Mouse (Mus musculus) layer of hippocampus, postnatal 14 days (tissue): ENCODE results near the gene Dab2ip. TPM values are rescaled to one million over a fixed set of nuclear protein-coding genes. Genes with fewer than 3 reads are reported as not detected.
A peak's percentile ranks its signal among the peaks of the same experiment; 100 is the strongest.

Experiments
- DNase-seq, 2 experiments: peaks; one replicate each; pipeline ENCODE4 v3.0.0; 2021 to 2022; ENCODE audit warnings: low spot score in 2 of 2, mixed read lengths in 1 of 2
- long read RNA-seq, 2 experiments: library from polyadenylated mRNA; stranded (forward); transcript quantifications; one replicate each; pipeline ENCODE4 v2.0.0; 2021
- total RNA-seq, 2 experiments: library from RNA; stranded (reverse); gene quantifications; 2 replicates each; pipeline ENCODE4 v1.2.3; 2021

The Dab2ip gene
- 100 to 1,000 TPM; 113 to 114 TPM for total RNA-seq
- long read RNA-seq, experiment 1, full-length matches to known transcripts, result 1 of 51 reads
- long read RNA-seq, experiment 1, partial matches to known transcripts, result 23 of 51 reads
- long read RNA-seq, experiment 1, other reads (novel, unspliced or antisense), result 27 of 51 reads
- long read RNA-seq, experiment 2, full-length matches to known transcripts, result 2 of 46 reads
- long read RNA-seq, experiment 2, partial matches to known transcripts, result 23 of 46 reads
- long read RNA-seq, experiment 2, other reads (novel, unspliced or antisense), result 21 of 46 reads

DNA sequence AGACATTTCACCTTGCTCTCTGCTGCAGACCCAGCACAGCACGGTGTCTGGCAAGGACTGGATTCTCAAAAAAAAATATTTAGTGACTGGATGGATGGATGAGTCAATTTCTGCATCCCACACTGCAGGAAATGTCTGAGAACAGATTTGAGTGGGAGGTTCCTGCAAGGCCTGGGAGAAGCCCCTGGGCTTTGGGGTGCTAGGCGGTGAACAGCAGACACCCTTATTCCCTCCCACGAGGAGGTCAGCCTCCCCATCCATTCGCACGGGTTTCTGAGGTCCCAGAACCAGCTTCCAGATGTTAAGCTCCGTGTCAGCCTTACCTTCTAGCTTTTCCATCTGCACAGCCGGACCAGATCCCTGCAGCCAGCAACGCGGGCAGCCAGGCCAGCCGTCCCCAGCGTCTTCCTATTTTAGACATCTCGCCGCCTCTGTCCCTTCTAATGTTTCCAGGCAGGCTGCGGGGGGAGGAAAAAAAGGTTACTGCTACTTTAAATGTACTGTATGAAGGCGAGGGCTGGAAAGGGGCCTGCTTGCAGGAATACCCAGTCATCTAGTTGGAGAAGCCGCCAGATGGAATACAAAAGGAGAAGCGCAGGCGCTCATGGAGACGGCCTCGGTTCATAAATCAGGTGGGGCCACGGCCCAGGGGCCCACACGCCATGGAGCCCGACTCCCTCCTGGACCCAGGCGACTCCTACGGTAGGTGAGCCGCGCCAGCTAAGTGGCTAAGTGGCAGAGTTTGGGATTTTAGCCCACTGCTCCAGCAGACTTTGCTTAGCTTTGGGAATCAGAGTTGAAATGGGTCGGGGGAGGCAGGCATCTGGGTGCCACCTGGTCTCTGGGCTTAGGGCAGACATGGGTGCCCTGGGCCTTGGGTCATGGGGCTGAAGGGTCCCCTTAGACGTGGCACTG, at the start of gene Dab2ip:
Gene Dab2ip, plus strand, starts transcription at position 356 of the 915 bp plus-strand sequence.
- peak in 1 of 2 experiments; percentile 63 for DNase-seq

DNA sequence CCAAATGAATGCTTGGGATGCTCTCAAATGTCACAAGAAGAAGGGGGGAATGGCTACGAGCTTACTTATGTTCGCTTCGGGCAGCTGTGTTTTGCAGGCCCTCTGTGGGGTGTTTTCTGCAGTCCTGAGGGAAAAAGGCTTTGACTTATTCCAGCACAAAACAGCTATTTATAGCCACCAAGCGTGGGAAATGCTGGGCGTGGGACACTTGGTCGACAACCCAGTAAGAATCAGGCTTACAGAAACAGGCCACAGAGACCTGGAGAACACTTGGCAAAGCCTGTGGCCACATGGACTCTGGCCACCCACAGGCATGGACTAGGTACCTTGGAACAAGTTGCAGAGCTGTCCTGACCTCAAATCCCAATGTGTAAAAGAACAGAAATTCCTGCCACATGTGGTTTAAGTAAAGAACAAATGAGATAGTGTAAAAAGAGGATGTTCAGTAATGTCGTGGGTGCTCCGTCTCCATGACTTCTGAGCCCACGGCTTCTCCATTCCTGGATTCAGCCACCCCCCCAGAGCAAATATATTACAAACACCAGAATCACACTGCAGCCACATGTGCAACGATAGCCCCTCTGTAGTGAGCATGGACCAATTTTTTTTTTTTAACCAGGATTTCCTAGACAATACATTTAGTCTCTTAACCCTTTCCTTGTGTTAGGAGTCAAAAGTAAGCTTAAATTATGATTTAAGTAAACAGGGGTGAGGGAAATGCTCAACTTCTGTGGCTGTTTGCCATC, 49.3 kb upstream of the Dab2ip start:
- peak; percentile 50 to 52 for DNase-seq

DNA sequence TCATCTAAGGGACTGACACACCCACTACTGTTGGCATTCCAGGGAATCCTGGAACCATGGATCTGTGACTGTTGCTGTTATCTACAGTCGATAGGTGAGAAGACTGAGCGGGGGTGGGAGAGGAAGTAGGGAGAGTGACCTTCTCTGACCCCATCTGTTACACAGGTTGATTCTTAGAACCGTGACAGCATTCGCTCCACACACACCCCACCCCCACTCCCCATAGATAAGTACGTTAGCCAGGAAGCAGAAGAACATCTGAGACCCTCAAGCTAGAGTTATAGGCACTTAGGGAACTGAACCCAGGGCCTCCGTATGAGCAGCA, 48.8 kb upstream of the Dab2ip start:
- DNase-seq, result no peak

DNA sequence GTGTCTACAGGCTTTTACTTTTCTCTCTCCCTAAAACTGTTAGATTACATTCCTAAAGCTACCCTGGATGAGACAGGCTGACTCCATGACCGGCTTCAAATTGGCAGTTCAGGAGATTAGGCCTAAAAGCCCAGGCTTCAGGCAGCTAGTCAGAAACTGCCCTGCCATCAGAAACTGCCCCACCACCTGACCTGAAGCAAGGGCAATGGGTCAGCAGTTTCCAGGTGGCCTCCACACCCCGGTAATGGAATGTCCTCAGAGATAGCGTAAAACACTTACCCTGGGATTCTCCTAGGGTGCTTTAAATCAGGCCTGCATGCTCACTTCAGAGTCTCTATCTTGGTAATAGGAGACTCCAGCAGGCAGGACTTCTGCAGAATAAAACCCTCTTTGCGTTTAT, 48.2 kb upstream of the Dab2ip start:
- no peak for DNase-seq

DNA sequence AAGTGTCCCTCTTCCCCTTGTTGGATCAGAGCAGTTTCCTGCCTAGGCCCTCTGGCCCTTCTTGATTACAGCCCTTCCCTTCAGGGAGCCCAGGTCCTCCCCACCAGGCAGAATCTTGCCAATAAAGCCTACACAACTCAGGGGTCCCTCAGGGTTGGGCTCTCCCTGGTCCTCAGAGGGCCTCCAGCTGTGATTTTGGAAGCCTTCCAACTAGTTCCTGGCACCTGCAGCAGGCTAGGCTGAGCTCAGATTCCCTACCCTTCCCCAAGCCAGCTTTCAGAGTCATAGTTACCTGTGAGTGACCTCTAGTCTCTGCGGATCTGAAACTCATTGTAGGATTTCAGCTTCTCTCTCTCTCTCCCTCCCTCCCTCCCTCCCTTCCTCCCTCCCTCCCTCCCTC, 47.1 kb upstream of the Dab2ip start:
- DNase-seq, result no peak

DNA sequence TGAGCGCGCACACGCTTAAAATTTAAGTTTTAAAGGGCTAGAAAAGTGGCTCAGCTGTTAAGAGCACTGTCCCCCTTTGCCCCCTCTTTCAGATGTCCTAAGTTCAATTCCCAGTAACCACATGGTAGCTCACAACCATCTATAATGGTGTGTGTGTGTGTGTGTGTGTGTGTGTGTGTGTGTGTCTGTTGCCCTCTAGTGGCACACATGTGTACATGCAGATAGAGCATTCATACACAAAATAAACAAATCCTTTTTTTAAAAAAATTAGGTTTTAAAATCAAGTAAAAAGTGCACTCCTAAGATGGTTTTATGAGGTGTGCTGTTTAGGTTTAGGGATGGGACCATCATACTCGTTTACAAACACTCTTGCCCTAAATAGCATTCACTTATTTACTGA, 45.8 kb upstream of the Dab2ip start:
- DNase-seq, result no peak

DNA sequence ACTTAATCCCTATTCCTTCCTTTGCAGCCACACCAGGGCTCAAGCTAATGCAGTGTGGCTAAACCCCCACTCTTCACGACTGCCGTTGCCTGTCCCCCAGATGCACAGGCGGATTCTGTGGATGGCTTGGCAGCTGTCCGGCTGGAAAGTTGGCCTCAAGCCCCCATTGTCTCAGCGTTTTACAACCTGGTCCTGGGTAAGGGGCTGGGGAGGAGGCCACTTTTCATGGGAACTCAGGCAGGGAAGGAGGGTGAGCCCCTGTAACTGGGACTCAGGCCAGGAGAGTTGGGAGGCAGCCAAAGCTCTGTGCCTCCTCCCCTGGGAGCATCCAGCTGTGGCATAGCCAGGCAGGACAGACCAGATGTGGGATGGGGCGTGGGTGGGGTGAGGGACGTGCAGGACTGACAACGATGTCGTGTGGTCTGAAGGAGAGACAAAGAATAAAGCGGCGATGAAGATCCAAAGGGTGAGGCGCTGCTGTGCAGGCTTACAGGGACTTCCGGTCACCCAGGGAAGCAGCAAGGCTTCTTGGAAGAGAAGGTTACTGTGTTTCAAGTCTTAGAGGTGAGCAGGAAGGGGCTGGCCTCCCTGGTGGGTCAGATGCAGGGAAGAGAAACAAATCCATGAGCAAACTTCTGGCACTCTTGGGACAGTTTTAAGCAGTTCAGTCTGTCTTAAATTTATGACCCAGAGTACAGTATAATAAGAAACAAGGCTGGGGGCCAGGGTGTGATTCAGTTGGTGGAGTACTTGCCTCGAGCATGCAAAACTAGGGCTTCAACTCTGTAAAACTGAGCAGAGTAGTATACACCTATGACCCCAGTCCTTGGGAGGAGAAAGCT, 43.8 kb upstream of the Dab2ip start:
- DNase-seq, result peak; percentile 17 to 28

DNA sequence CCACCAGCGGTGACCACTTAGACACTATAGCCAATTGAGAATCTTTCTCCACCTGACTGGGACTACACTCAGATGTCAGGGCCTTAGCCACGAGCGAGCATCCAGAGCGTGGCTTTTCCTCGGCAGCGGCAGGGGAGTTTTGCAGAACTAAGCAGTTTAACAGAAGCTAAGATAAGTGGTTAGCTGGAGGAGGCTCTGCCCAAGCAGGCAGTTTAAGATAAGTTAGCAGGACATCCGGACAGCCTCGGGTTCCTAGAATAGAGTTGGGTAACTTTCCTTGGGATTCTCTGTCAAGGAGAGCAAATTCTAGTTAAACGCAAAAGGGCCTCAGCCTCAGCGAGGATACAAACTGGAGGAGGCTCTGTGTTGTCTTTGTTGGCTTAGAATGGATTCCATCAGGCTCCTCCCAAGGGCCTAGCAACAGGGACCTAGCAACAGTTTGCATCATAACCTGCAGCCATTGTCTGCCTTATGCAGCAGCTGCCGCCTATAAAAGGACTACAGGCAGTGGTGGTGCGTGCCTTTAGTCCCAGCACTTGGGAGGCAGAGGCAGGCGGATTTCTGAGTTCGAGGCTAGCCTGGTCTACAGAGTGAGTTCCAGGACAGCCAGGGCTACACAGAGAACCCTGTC, 31.3 kb upstream of the Dab2ip start:
- no peak for DNase-seq

DNA sequence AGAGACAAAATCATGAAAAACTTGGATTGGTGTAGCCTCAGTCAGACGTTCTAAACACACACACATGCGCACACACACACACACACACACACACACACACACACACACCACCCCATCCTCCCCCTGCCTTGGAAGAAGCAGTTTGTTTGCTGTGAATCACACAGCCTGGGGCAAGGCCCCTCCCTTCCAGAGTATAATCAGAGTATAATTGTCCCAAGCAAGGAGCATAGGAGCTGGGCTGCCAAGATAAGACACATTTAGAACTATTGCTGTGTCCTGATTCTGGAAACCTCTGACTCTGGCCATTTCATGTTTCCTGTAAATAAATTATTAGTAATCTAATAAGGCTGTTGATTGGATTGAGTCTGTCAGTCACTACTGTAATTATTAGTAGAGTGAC, 29.0 kb upstream of the Dab2ip start:
- no peak for DNase-seq

DNA sequence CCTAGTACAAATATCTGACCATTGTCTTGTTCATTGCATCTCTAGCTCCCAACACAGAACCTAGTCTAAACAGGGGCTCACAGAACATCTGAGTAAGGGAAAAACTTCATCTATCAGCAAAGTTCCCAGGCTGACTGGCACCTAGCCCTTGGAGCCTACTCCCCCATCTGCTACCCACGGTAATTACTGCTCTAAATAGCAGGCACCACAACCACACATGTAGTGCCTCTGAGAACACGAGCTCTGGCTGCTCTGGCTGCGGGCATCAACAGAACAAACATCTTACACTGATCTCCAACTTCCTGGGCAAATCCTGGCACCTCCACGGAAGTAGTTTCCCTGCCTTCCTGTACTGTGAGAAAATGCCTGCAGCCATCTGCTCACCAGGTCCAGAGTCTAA, 28.2 kb upstream of the Dab2ip start:
- DNase-seq, result peak; percentile 55 to 85

DNA sequence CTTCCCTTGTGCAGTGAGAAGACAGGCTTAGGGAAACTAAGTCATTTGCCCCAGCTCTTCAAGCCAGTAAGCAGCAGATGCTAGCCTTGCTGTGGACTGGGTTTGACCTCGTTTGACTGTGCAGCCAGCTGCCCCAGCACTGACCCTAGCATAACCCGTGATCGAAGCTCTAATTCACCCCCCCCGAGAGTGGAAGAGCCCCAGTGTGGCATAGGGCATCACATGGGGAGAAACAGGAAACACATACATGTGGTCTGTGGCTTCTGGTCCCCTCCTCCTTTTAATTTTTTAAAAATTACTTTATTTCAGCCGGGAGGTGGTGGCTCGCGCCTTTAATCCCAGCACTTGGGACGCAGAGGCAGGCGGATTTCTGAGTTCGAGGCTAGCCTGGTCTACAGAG, 27.3 kb upstream of the Dab2ip start:
- no peak for DNase-seq

DNA sequence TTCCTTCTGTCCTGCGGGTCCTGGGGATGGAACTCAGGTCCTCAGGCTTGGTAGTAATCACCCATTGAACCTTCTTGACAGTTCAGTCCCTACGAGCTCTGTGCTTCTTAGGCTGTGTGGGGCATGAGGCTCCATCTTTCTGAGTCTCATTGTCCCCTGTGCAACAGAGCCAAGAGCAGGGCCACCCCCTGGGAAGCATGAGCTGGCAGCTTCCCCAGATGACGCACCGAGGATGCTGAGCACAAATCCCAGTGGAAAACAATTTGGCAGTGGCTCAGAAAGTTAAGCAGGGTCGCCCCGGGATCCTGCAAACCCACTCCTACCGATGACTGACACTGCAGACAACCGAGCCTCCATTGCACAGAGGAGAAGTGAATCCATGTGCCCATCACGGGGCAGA, 24.4 kb upstream of the Dab2ip start:
- no peak for DNase-seq

DNA sequence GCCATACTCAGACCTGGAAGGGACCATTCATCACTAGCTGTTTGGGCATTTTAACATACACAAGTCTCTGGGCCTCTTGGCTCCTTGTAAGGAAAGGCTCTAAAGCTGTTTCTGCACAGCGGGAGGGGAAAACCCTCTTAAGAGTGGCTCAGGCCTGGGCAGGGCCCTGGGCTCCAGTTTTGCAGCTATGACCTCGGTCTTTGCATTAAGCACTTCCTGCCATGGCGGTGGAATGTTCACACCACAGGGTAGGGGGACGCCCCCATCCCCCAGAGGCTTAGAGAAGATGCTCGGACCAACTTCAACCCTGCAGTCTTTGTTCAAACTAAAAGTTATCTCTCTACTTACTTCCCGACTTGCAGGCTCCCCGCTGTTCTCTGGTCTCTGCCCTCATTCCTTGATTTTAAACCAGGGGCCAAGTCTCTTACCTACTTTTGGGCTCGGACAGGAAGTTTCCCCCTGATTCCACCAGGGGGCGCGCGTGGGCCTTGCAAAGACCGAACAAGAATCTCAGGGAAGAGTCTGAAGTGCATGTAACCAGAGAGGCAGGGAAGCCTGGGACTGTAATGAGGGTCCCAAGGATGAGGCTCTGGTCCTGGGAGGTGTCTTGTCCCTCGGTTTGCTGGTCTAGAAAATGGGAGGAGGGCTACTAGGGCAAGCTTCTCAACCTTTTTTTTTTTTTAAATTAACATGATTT, 18.6 kb upstream of the Dab2ip start:
- peak; percentile 77 to 87 for DNase-seq

DNA sequence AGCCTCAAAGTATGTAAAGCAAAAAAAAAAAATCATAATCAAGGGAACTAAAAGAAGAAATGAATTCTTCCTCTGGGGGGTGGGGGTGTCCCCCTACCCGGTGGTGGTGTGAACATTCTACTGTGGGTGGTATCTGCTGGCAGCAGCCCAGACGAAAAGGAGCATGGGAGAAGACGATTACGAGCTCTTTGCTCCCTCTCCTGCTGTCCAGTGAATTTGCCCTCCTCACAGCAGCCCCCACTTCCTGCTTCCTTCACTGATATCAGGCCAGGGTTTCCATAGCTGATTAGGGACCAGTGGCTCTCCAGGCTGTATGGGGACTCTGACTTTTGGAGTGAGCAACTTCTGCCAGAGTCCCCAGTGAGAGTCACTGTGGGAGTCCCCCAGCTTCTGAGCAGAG, 17.3 kb upstream of the Dab2ip start:
- no peak for DNase-seq

DNA sequence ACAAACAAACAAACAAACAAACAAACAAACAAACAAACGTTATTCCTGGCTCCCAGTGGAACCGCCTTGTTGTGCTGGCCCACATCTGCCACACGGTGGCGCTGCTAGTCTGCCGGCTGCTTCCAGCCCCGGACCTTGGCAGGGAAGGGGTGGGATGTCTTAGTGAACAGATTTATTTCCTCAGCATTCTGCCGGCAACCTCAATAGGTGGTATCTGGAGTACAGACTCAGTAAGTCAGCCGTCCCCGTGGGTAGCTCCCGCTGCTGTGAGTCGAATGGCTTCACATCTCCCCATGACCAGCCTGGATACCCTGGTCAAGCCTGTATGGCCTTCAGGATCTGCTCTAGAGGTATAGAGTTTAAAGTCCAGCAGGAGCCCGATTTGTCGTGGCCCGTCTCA, 13.3 kb upstream of the Dab2ip start:
- peak; percentile 68 for DNase-seq

DNA sequence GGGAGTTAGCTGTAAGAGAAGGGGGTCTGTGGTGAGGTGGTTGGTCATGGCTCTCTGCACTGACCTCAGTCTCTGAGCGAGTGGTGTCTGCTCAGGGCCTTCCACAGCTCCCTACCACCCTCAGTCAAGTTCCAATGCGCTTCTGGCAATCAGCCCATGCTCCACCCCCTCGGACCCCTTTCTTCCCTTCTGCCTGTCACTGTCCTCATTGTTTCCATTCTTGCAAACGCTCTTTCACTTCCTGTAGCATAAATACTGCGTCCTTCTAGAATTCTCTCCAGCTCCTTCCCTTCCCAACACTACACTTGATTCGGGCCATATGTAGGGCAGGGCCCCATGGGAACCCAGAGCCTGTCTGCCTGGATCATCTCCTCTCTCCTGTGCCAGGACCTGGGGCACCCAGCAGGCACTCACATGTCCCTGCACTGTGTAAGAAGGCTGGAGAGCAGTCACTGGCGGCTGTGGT, 12.9 kb upstream of the Dab2ip start:
- no peak for DNase-seq

DNA sequence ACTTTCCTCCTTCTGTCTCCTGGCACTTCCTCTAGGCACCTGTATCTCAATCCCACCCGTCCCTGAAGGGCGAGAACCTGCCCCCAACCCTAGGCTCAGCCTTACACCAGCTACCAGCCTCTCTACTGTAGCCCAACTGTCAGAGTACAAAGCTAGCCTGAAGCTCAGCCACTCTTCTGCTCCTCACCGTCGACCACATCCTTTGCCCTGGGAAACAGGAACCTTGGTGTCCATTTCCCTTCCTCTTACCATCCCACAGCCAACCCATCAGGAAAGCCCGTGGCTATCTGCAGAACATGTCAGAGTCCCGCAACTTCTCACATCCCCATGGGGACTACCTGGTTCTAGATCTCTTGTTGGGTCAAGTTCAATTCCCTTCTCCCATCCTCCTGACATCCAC, 11.6 kb upstream of the Dab2ip start:
- no peak for DNase-seq

DNA sequence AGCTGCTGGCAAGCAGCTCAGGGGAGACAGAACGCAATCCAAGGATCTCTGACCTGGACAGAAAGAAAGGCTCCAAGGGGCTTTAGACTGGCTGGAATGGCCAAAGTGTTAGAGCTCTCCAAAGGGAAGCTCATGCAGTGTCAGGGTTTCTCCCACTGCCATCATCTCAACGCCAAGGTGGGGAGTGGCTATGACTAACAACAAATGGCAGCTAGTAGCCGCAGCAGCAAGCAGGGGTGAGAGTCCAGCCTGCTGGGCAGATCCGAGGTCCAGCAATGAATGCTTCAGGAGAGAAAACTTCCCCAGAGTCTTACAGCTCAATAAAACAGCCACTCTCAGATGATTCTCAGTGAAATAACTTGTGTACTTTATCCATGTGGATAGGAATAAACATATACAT, 8.9 kb upstream of the Dab2ip start:
- DNase-seq, result no peak

DNA sequence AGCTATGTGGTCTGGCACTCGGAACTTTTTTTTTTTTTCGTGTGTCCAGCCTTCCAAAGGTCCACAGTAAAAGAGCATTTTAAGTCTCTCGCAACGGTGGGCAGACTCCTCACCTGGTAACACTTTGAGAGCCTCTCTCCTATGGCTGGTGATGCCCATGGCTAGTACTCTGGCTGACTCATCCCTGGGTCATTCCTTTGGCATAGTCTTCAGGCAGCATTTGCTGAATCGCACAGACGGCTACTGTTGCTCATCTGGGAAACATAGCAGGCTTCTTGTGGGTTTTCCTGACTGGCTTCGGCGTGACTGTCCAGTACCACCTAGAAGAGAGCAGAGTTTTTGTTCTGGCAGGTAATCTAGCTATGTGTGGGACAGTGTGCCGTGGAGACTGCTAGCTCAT, 8.0 kb upstream of the Dab2ip start:
- no peak for DNase-seq
